Mouse (Mus musculus): ENCODE measurements around the gene 2310011J03Rik. TPM values are rescaled to one million over a fixed set of nuclear protein-coding genes. Genes with fewer than 3 reads are reported as not detected.
"Not testable (repeated sequence)": the region's sequence is repeated elsewhere in the genome, so short reads cannot be mapped to it uniquely, and the experiment has no call there.

Gene 2310011J03Rik
- polyA plus RNA-seq, 1 experiment from 2014 or later = 23.8 TPM

- Histone ChIP-seq H3K36me3 (ENCODE audit: control insufficient read depth, insufficient read depth, low read length) (no peaks in the 10 kb centered on the region), H3K4me3 (ENCODE audit: low read depth, low read length) (no peak overlapping the region), H3K27me3 (ENCODE audit: control insufficient read depth, insufficient read depth, low read length) (peaks cover 49% of the 10 kb centered on the region), H3K4me1 (ENCODE audit: control insufficient read depth, insufficient read depth, low read length) (peaks cover 10% of the 10 kb centered on the region; the same call in 1 of the 2 replicates), H3K9me3 (ENCODE audit: control insufficient read depth, low read length) (no peaks in the 10 kb centered on the region), H3K27ac (ENCODE audit: low read depth, low read length) (no peak overlapping the region), H3K9ac (replicated peaks; ENCODE audit: low read depth, low read length) (no peak overlapping the region), H3K4me2 (ENCODE audit: low read depth, low read length) (no peak overlapping the region)
- WGBS = 10% methylated on average over 9 of the region's 9 CpGs
- ATAC-seq (ENCODE audit: low read depth) = no peak
Observed at GRCm38 (mm10) chr10:80355431-80355830, 35.1 kb upstream of the 2310011J03Rik start.

DNA sequence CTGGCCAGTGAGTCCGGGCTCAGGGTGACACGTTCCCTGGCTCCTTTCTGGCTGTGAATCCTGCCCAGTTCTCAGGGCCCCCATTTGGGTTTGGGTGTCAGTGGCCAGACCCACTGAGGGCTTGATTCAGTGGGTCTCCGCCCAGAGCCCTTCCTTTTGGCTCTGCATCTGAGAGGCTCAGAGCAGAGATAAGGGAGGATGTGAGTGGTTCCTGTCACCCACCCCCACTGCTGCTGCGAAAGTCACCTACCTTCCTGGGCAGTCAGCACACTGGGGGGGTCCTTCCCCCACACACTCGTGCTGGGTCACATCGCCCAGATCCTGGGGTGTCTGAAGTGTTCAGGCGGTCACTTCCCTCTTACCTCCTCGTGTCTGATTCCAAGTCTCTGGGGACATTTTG is 32.4 kb upstream of the 2310011J03Rik start:
- WGBS = 61% methylated on average over 8 of the region's 8 CpGs
- no peak overlapping the region for H3K4me2 ChIP-seq (ENCODE audit: low read depth, low read length)
- H3K4me1 ChIP-seq (ENCODE audit: control insufficient read depth, insufficient read depth, low read length) = peaks cover 10% of the 10 kb centered on the region; the same call in 1 of the 2 replicates
- H3K4me3 ChIP-seq (ENCODE audit: low read depth, low read length) = no peak overlapping the region
- H3K9ac ChIP-seq (replicated peaks; ENCODE audit: low read depth, low read length) = no peak overlapping the region
- H3K27ac ChIP-seq (ENCODE audit: low read depth, low read length) = no peak overlapping the region
- ATAC-seq (ENCODE audit: low read depth) = no peak
- peaks cover 63% of the 10 kb centered on the region for H3K27me3 ChIP-seq (ENCODE audit: control insufficient read depth, insufficient read depth, low read length)
- no peaks in the 10 kb centered on the region for H3K9me3 ChIP-seq (ENCODE audit: control insufficient read depth, low read length)
- no peaks in the 10 kb centered on the region for H3K36me3 ChIP-seq (ENCODE audit: control insufficient read depth, insufficient read depth, low read length)

DNA sequence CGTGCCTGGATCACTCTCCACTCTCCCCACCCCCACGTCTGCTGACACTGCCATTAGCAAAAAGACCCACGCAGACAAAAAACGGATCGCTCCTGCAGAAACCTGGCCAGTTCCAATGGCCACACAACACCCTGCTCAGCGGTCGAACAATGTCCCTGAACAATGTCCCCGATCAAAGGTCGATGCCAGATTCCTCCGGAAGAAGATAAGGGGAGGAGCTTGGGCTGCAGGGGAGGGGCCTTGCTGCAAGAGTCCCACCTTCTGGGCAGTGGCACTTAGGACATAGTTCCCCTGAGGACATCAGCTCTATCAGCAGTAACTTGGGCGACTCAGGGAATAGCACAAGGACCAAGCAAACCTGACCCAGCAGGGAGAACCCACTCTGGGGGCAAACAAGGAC is 31.6 kb upstream of the 2310011J03Rik start:
- no peaks in the 10 kb centered on the region for H3K36me3 ChIP-seq (ENCODE audit: control insufficient read depth, insufficient read depth, low read length)
- no peaks in the 10 kb centered on the region for H3K9me3 ChIP-seq (ENCODE audit: control insufficient read depth, low read length)
- H3K4me1 ChIP-seq (ENCODE audit: control insufficient read depth, insufficient read depth, low read length) = peaks cover 8% of the 10 kb centered on the region; the same call in 1 of the 2 replicates
- H3K4me2 ChIP-seq (ENCODE audit: low read depth, low read length) = no peak overlapping the region
- H3K4me3 ChIP-seq (ENCODE audit: low read depth, low read length) = no peak overlapping the region
- no peak overlapping the region for H3K27ac ChIP-seq (ENCODE audit: low read depth, low read length)
- 24% methylated on average over 11 of the region's 11 CpGs for WGBS
- ATAC-seq (ENCODE audit: low read depth) = no peak
- peaks cover 61% of the 10 kb centered on the region for H3K27me3 ChIP-seq (ENCODE audit: control insufficient read depth, insufficient read depth, low read length)
- H3K9ac ChIP-seq (replicated peaks; ENCODE audit: low read depth, low read length) = no peak overlapping the region

- Histone ChIP-seq H3K4me1 (ENCODE audit: control insufficient read depth, insufficient read depth, low read length) (no peaks in the 10 kb centered on the region), H3K9ac (replicated peaks; ENCODE audit: low read depth, low read length) (no peak overlapping the region), H3K36me3 (ENCODE audit: control insufficient read depth, insufficient read depth, low read length) (no peaks in the 10 kb centered on the region), H3K4me3 (ENCODE audit: low read depth, low read length) (no peak overlapping the region), H3K4me2 (ENCODE audit: low read depth, low read length) (no peak overlapping the region), H3K27me3 (ENCODE audit: control insufficient read depth, insufficient read depth, low read length) (peaks cover 51% of the 10 kb centered on the region), H3K9me3 (ENCODE audit: control insufficient read depth, low read length) (no peaks in the 10 kb centered on the region), H3K27ac (ENCODE audit: low read depth, low read length) (no peak overlapping the region)
- peak; percentile 71 for ATAC-seq (ENCODE audit: low read depth)
- WGBS = under 1% methylated on average over 7 of the region's 7 CpGs
Observed at GRCm38 (mm10) chr10:80350292-80350691, 30.0 kb upstream of the 2310011J03Rik start.

- H3K36me3 ChIP-seq (ENCODE audit: control insufficient read depth, insufficient read depth, low read length) = no peaks in the 10 kb centered on the region
- no peaks in the 10 kb centered on the region for H3K4me1 ChIP-seq (ENCODE audit: control insufficient read depth, insufficient read depth, low read length)
- no peak for ATAC-seq (ENCODE audit: low read depth)
- no peak overlapping the region for H3K9ac ChIP-seq (replicated peaks; ENCODE audit: low read depth, low read length)
- no peak overlapping the region for H3K4me3 ChIP-seq (ENCODE audit: low read depth, low read length)
- H3K27me3 ChIP-seq (ENCODE audit: control insufficient read depth, insufficient read depth, low read length) = peaks cover 57% of the 10 kb centered on the region
- no peak overlapping the region for H3K27ac ChIP-seq (ENCODE audit: low read depth, low read length)
- no peaks in the 10 kb centered on the region for H3K9me3 ChIP-seq (ENCODE audit: control insufficient read depth, low read length)
- H3K4me2 ChIP-seq (ENCODE audit: low read depth, low read length) = no peak overlapping the region
- 18% methylated on average over 26 of the region's 26 CpGs for WGBS
Observed at GRCm38 (mm10) chr10:80348981-80349380, 28.6 kb upstream of the 2310011J03Rik start.

DNA sequence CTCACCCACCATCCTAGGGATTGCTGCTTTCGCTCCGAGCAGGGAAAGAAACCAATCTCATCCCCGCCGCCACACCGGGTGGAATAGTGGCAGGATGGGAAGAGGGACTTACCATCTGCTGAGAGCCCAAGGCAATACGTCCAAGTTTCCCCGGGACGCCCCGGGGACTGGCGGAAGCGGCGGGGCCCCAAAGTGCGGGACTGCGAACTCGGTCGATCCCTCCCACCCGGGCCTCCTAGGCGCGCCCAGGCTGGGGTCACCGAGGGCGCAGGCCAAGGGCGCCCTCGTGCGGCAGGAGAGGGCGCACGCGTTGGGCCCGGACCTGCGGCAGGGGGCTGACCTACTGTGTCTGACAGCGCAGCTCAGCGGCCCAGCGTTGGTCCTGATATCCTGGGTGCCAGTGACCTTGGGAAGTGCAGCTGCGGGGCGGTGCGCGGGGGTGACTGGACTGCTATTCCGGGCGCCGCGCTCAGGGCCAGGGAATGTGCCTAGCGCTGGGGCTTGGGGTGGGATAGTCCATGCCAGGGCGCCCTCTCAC is 28.0 kb upstream of the 2310011J03Rik start, which contains the start of gene Adamtsl5:
Adamtsl5 (minus strand) TSS at position 169 of the 538 bp plus-strand sequence.
- Histone ChIP-seq H3K27ac (ENCODE audit: low read depth, low read length) (no peak within 1 kb of the TSS; the same call in 1 of the 2 replicates), H3K36me3 (ENCODE audit: control insufficient read depth, insufficient read depth, low read length) (no peaks in the 10 kb centered on the region), H3K9me3 (ENCODE audit: control insufficient read depth, low read length) (no peaks in the 10 kb centered on the region), H3K27me3 (ENCODE audit: control insufficient read depth, insufficient read depth, low read length) (peaks cover 63% of the 10 kb centered on the region), H3K4me1 (ENCODE audit: control insufficient read depth, insufficient read depth, low read length) (no peaks in the 10 kb centered on the region), H3K4me2 (ENCODE audit: low read depth, low read length) (no peak within 1 kb of the TSS), H3K9ac (replicated peaks; ENCODE audit: low read depth, low read length) (no peak within 1 kb of the TSS), H3K4me3 (ENCODE audit: low read depth, low read length) (no peak within 1 kb of the TSS)
- no peak for ATAC-seq (ENCODE audit: low read depth)
- 0% methylated on average over 38 of the region's 42 CpGs for WGBS

DNA sequence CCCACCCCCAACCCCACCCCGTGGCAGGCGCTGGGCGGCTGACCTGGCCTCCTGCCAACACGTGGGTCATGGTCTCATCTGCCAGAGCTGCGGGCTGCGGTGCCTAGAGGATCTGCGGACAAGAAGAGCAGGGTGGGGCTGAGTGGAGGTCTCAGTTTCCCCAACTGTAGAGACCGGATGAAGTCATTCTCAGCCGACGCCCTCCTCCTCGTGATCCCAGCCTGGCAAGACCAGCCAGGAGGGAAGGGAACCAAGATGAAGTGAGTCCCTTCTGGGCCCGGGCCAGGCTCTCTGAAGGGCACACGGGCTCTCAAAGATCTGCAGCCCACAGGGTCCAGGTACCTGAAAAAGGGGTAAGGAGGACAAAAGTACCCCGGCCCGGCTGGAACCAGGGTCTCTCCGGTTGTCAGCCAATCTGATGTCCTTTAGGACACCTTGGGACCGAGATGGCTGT is 27.2 kb upstream of the 2310011J03Rik start:
- Histone ChIP-seq H3K9me3 (ENCODE audit: control insufficient read depth, low read length) (no peaks in the 10 kb centered on the region), H3K4me1 (ENCODE audit: control insufficient read depth, insufficient read depth, low read length) (0 out of 2 replicates have a peak, but pooled peaks cover 3% of the 10 kb centered on the region), H3K4me3 (ENCODE audit: low read depth, low read length) (no peak overlapping the region), H3K9ac (replicated peaks; ENCODE audit: low read depth, low read length) (no peak overlapping the region), H3K4me2 (ENCODE audit: low read depth, low read length) (no peak overlapping the region), H3K27me3 (ENCODE audit: control insufficient read depth, insufficient read depth, low read length) (peaks cover 58% of the 10 kb centered on the region), H3K27ac (ENCODE audit: low read depth, low read length) (no peak overlapping the region; the same call in 1 of the 2 replicates), H3K36me3 (ENCODE audit: control insufficient read depth, insufficient read depth, low read length) (no peaks in the 10 kb centered on the region)
- 12% methylated on average over 15 of the region's 17 CpGs for WGBS
- no peak for ATAC-seq (ENCODE audit: low read depth)

GRCm38 (mm10) chr10:80345929-80346328 is 25.6 kb upstream of the 2310011J03Rik start:
- not testable (repeated sequence) for ATAC-seq (ENCODE audit: low read depth); H3K27ac ChIP-seq (ENCODE audit: low read depth, low read length)
- 84% methylated on average over 5 of the region's 6 CpGs for WGBS

DNA sequence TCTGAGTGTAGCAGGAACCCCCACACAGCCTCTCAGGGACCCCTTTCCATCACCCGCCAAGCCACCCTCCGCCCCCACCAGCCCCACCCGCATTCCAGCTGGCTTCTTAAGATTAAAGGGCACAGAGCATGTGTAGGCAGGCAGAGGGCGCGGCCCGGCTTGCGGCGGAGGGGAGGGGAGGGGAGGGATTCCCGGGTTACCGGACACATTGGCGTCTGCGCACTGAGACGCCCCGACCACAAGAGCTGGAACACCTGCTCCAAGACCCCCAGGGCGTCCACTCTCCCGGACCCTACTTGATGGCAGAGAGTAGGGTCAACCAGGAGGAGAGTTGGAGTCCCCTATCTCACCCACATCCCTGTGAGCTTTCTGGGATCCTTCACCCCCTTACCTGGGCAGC is 24.8 kb upstream of the 2310011J03Rik start:
- 2% methylated on average over 16 of the region's 16 CpGs for WGBS
- ATAC-seq (ENCODE audit: low read depth) = no peak
- no peaks in the 10 kb centered on the region for H3K9me3 ChIP-seq (ENCODE audit: control insufficient read depth, low read length)
- no peak overlapping the region for H3K27ac ChIP-seq (ENCODE audit: low read depth, low read length)
- H3K36me3 ChIP-seq (ENCODE audit: control insufficient read depth, insufficient read depth, low read length) = no peaks in the 10 kb centered on the region; the same call in 1 of the 2 replicates
- no peak overlapping the region for H3K9ac ChIP-seq (replicated peaks; ENCODE audit: low read depth, low read length)
- peaks cover 78% of the 10 kb centered on the region for H3K27me3 ChIP-seq (ENCODE audit: control insufficient read depth, insufficient read depth, low read length)
- peaks cover 7% of the 10 kb centered on the region; the same call in 1 of the 2 replicates for H3K4me1 ChIP-seq (ENCODE audit: control insufficient read depth, insufficient read depth, low read length)
- H3K4me3 ChIP-seq (ENCODE audit: low read depth, low read length) = no peak overlapping the region
- H3K4me2 ChIP-seq (ENCODE audit: low read depth, low read length) = no peak overlapping the region

More at GRCm38 (mm10) chr10:80345929-80346328, 25.6 kb upstream of the 2310011J03Rik start:
- H3K27me3 ChIP-seq (ENCODE audit: control insufficient read depth, insufficient read depth, low read length) = peaks cover 73% of the 10 kb centered on the region
- not testable (repeated sequence) for H3K9me3 ChIP-seq (ENCODE audit: control insufficient read depth, low read length); H3K36me3 ChIP-seq (ENCODE audit: control insufficient read depth, insufficient read depth, low read length); H3K9ac ChIP-seq (replicated peaks; ENCODE audit: low read depth, low read length); H3K4me3 ChIP-seq (ENCODE audit: low read depth, low read length); H3K4me1 ChIP-seq (ENCODE audit: control insufficient read depth, insufficient read depth, low read length); H3K4me2 ChIP-seq (ENCODE audit: low read depth, low read length)
